Mouse (Mus musculus) embryonic facial prominence, embryonic 13.5 days (tissue): Measurements from ENCODE around the gene Rsph6a. TPM values are rescaled to one million over a fixed set of nuclear protein-coding genes. Genes with fewer than 3 reads are reported as not detected.
A peak's percentile ranks its signal among the peaks of the same experiment; 100 is the strongest.

Experiments
- ATAC-seq: fragments of 200-750 bp; cut with Nextera tagmentation; 2 replicates; pipeline ENCODE4 v1.8.0; 2017; ENCODE audit warnings: low read depth; ENCODE audit not compliant: insufficient number of reproducible peaks, insufficient read depth, low FRiP score, low TSS enrichment
- H3K27ac ChIP-seq: fragments of 300-500 bp; sonication (generic); 2 replicates; pipeline ENCODE4 v1.5.1; 2015; ENCODE audit warnings: moderate library complexity, mild to moderate bottlenecking, inconsistent platforms
- H3K27me3 ChIP-seq: fragments of 300-500 bp; sonication (generic); 2 replicates; pipeline ENCODE4 v1.6.1; 2015; ENCODE audit warnings: mild to moderate bottlenecking, inconsistent platforms
- H3K36me3 ChIP-seq: fragments of 300-500 bp; sonication (generic); 2 replicates; pipeline ENCODE4 v1.6.1; 2015; ENCODE audit warnings: mild to moderate bottlenecking, inconsistent platforms
- H3K4me1 ChIP-seq: fragments of 300-500 bp; sonication (generic); 2 replicates; pipeline ENCODE4 v1.6.1; 2015; ENCODE audit warnings: inconsistent platforms
- H3K4me2 ChIP-seq: fragments of 300-500 bp; sonication (generic); 2 replicates; pipeline ENCODE4 v1.6.1; 2015; ENCODE audit warnings: moderate library complexity, mild to moderate bottlenecking, inconsistent platforms
- H3K4me3 ChIP-seq: fragments of 300-500 bp; sonication (generic); 2 replicates; pipeline ENCODE4 v1.5.1; 2015; ENCODE audit warnings: mild to moderate bottlenecking, inconsistent platforms
- H3K9ac ChIP-seq: fragments of 300-500 bp; sonication (generic); 2 replicates; pipeline ENCODE4 v1.6.1; 2015; ENCODE audit warnings: mild to moderate bottlenecking, inconsistent platforms
- H3K9me3 ChIP-seq: fragments of 300-500 bp; sonication (generic); 2 replicates; pipeline ENCODE4 v1.6.1; 2016; ENCODE audit warnings: inconsistent platforms
- WGBS: fragments of 180-500 bp; shearing (Covaris S2); methylation state at CpG from one replicate; pipeline ENCODE4 v1.1.7; 2015; ENCODE audit warnings: mixed read lengths; 5-methylcytosine and 5-hydroxymethylcytosine counted together
- polyA plus RNA-seq: library from polyadenylated mRNA; unstranded; fragments of >200 nt; fragmentation: Nextera tagmentation; extraction: Ambion mirVana; gene quantifications from 2 replicates; pipeline ENCODE4 v1.2.1, GENCODE M21; 2015

The Rsph6a gene
- polyA plus RNA-seq, 1 experiment from 2014 or later: not detected

GRCm38 (mm10) chr7:19021048-19021447 is 33.4 kb upstream of the Rsph6a start:
- Histone ChIP-seq H3K9ac (no peak overlapping the region), H3K4me2 (no peak overlapping the region), H3K9me3 (no peaks in the 10 kb centered on the region), H3K36me3 (no peaks in the 10 kb centered on the region), H3K4me1 (peaks cover 19% of the 10 kb centered on the region), H3K4me3 (no peak overlapping the region), H3K27me3 (peaks cover 44% of the 10 kb centered on the region), H3K27ac (no peak overlapping the region)
- ATAC-seq: no peak
- 16% methylated on average over 8 of the region's 8 CpGs for WGBS

GRCm38 (mm10) chr7:19022189-19022958 is 32.1 kb upstream of the Rsph6a start:
- Histone ChIP-seq H3K4me1 (peaks cover 28% of the 10 kb centered on the region), H3K9ac (no peak overlapping the region), H3K9me3 (no peaks in the 10 kb centered on the region), H3K27ac (no peak overlapping the region), H3K4me2 (no peak overlapping the region), H3K27me3 (peaks cover 44% of the 10 kb centered on the region), H3K36me3 (no peaks in the 10 kb centered on the region), H3K4me3 (no peak overlapping the region)
- WGBS: 61% methylated on average over 18 of the region's 18 CpGs
- ATAC-seq: no peak

GRCm38 (mm10) chr7:19023357-19023814 is 31.1 kb upstream of the Rsph6a start, which contains the start of gene Foxa3:
TSS of gene Foxa3 (minus strand) at chr7:19023538.
- Histone ChIP-seq H3K27ac (peak within 1 kb of the TSS; percentile 51; the same call in 1 of the 2 replicates), H3K27me3 (peaks cover 44% of the 10 kb centered on the region), H3K36me3 (no peaks in the 10 kb centered on the region), H3K9me3 (no peaks in the 10 kb centered on the region), H3K9ac (peak within 1 kb of the TSS; percentile 96), H3K4me1 (peaks cover 37% of the 10 kb centered on the region), H3K4me2 (peak within 1 kb of the TSS; percentile 87), H3K4me3 (peak within 1 kb of the TSS; percentile 95)
- WGBS: 4% methylated on average over 30 of the region's 30 CpGs
- ATAC-seq: no peak

- H3K27me3 ChIP-seq: peaks cover 44% of the 10 kb centered on the region
- H3K4me2 ChIP-seq: peak within 1 kb of the TSS; percentile 87
- WGBS: under 1% methylated on average over 45 of the region's 50 CpGs
- peaks cover 6% of the 10 kb centered on the region for H3K36me3 ChIP-seq
- peak within 1 kb of the TSS; percentile 96 for H3K9ac ChIP-seq
- H3K4me3 ChIP-seq: peak within 1 kb of the TSS; percentile 95
- peak; percentile 93 for ATAC-seq
- peaks cover 37% of the 10 kb centered on the region for H3K4me1 ChIP-seq
- no peaks in the 10 kb centered on the region for H3K9me3 ChIP-seq
- H3K27ac ChIP-seq: peak within 1 kb of the TSS; percentile 51; the same call in 1 of the 2 replicates
Measured at GRCm38 (mm10) chr7:19024096-19024506, 30.4 kb upstream of the Rsph6a start, which contains the start of gene Sympk. TSS of gene Sympk (plus strand) at chr7:19024377.

- peak overlapping the region; percentile 95 for H3K4me3 ChIP-seq
- 2% methylated on average over 29 of the region's 36 CpGs for whole genome bisulfite sequencing
- peak; percentile 48 for ATAC-seq
- peaks cover 37% of the 10 kb centered on the region for H3K4me1 ChIP-seq
- peak overlapping the region; percentile 96 for H3K9ac ChIP-seq
- H3K4me2 ChIP-seq: peak overlapping the region; percentile 87
- peaks cover 12% of the 10 kb centered on the region for H3K36me3 ChIP-seq
- peak overlapping the region; percentile 51; the same call in 1 of the 2 replicates for H3K27ac ChIP-seq
- H3K27me3 ChIP-seq: peaks cover 42% of the 10 kb centered on the region
- no peaks in the 10 kb centered on the region for H3K9me3 ChIP-seq
Measured at GRCm38 (mm10) chr7:19024581-19025255, 29.8 kb upstream of the Rsph6a start.

GRCm38 (mm10) chr7:19028067-19028466 is 26.4 kb upstream of the Rsph6a start:
- H3K27ac ChIP-seq: no peak overlapping the region
- no peak overlapping the region for H3K4me2 ChIP-seq
- H3K4me1 ChIP-seq: peaks cover 36% of the 10 kb centered on the region
- H3K4me3 ChIP-seq: no peak overlapping the region
- H3K27me3 ChIP-seq: peaks cover 8% of the 10 kb centered on the region
- no peak for ATAC-seq
- H3K9ac ChIP-seq: no peak overlapping the region
- H3K9me3 ChIP-seq: no peaks in the 10 kb centered on the region
- H3K36me3 ChIP-seq: peaks cover 46% of the 10 kb centered on the region

GRCm38 (mm10) chr7:19029084-19029653 is 25.3 kb upstream of the Rsph6a start:
- H3K27ac ChIP-seq: no peak overlapping the region
- 62% methylated on average over 6 of the region's 6 CpGs for WGBS
- H3K9ac ChIP-seq: no peak overlapping the region
- ATAC-seq: no peak
- H3K27me3 ChIP-seq: no peaks in the 10 kb centered on the region
- peaks cover 56% of the 10 kb centered on the region for H3K36me3 ChIP-seq
- no peaks in the 10 kb centered on the region for H3K9me3 ChIP-seq
- peaks cover 30% of the 10 kb centered on the region for H3K4me1 ChIP-seq
- no peak overlapping the region for H3K4me3 ChIP-seq
- no peak overlapping the region for H3K4me2 ChIP-seq

- H3K4me3 ChIP-seq: no peak overlapping the region
- H3K27me3 ChIP-seq: no peaks in the 10 kb centered on the region
- no peak overlapping the region for H3K27ac ChIP-seq
- ATAC-seq: no peak
- no peak overlapping the region for H3K9ac ChIP-seq
- H3K4me2 ChIP-seq: no peak overlapping the region
- H3K36me3 ChIP-seq: peaks cover 81% of the 10 kb centered on the region
- H3K4me1 ChIP-seq: peaks cover 12% of the 10 kb centered on the region; the same call in 1 of the 2 replicates
- WGBS: 77% methylated on average over 4 of the region's 4 CpGs
- H3K9me3 ChIP-seq: no peaks in the 10 kb centered on the region
Measured at GRCm38 (mm10) chr7:19031641-19032040, 22.8 kb upstream of the Rsph6a start.

- peaks cover 100% of the 10 kb centered on the region for H3K36me3 ChIP-seq
- 98% methylated on average over 6 of the region's 6 CpGs for WGBS
- no peaks in the 10 kb centered on the region for H3K9me3 ChIP-seq
- no peak overlapping the region for H3K4me2 ChIP-seq
- H3K4me1 ChIP-seq: no peaks in the 10 kb centered on the region
- H3K27me3 ChIP-seq: no peaks in the 10 kb centered on the region
- H3K27ac ChIP-seq: no peak overlapping the region
- no peak for ATAC-seq
- no peak overlapping the region for H3K4me3 ChIP-seq
- no peak overlapping the region for H3K9ac ChIP-seq
Measured at GRCm38 (mm10) chr7:19044616-19045015, 9.9 kb upstream of the Rsph6a start.

GRCm38 (mm10) chr7:19046286-19047069 is 8.0 kb upstream of the Rsph6a start:
- H3K36me3 ChIP-seq: peaks cover 99% of the 10 kb centered on the region
- no peaks in the 10 kb centered on the region for H3K4me1 ChIP-seq
- no peak for ATAC-seq
- 0 out of 2 replicates have a peak overlapping the region, but pooled peaks have one; percentile 16 for H3K9ac ChIP-seq
- 85% methylated on average over 11 of the region's 11 CpGs for WGBS
- no peak overlapping the region for H3K4me2 ChIP-seq
- no peaks in the 10 kb centered on the region for H3K9me3 ChIP-seq
- no peak overlapping the region for H3K27ac ChIP-seq
- H3K4me3 ChIP-seq: no peak overlapping the region
- H3K27me3 ChIP-seq: no peaks in the 10 kb centered on the region

GRCm38 (mm10) chr7:19048006-19048527 is 6.4 kb upstream of the Rsph6a start:
- Histone ChIP-seq H3K9me3 (no peaks in the 10 kb centered on the region), H3K4me2 (no peak overlapping the region), H3K27me3 (no peaks in the 10 kb centered on the region), H3K4me1 (no peaks in the 10 kb centered on the region), H3K36me3 (peaks cover 99% of the 10 kb centered on the region), H3K4me3 (no peak overlapping the region), H3K9ac (peak overlapping the region; percentile 16; the same call in 1 of the 2 replicates), H3K27ac (no peak overlapping the region)
- 90% methylated on average over 14 of the region's 14 CpGs for WGBS
- ATAC-seq: no peak
